In genomic region chr17:58919061-58919460, GRCm38 (mm10) we compare ENCODE assay signal across 8 mouse cellular contexts.
A peak's percentile ranks its signal among the peaks of the same experiment; 100 is the strongest.
DNase-seq lines count a peak whose midpoint lies in the region; ATAC-seq lines count a peak whose summit lies in the region.

No protein-coding gene starts in this region.

- 0 out of 2 replicates have a peak, but pooled peaks have one; percentile 48 for ATAC-seq in heart, embryonic 12.5 days (ENCODE audit: insufficient number of reproducible peaks, low FRiP score)
- peak; percentile 80 for ATAC-seq in embryonic facial prominence, embryonic 12.5 days (ENCODE audit: insufficient number of reproducible peaks, insufficient read depth, low FRiP score, low TSS enrichment)
- ATAC-seq in intestine, embryonic 14.5 days (replicated peaks; ENCODE audit: low FRiP score, low TSS enrichment, low read depth) = peak; percentile 50; the same call in 1 of the 2 replicates
- peak; percentile 77 for ATAC-seq in midbrain, embryonic 16.5 days

- no peaks in the 10 kb centered on the region for H3K27me3 ChIP-seq in heart, embryonic 12.5 days (replicated peaks)
- H3K27me3 ChIP-seq in embryonic facial prominence, embryonic 12.5 days = no peaks in the 10 kb centered on the region
- H3K27me3 ChIP-seq in intestine, embryonic 14.5 days (replicated peaks; ENCODE audit: control insufficient read depth, insufficient read depth, low read length) = no peaks in the 10 kb centered on the region
- H3K27me3 ChIP-seq in midbrain, embryonic 16.5 days (ENCODE audit: control insufficient read depth, insufficient read depth, low read depth, low read length) = no peaks in the 10 kb centered on the region

- intact Hi-C loops in left cerebral cortex, postnatal 25 days (cut with DNase I) = no loop called here

- H3K9me3 ChIP-seq in heart, embryonic 12.5 days (replicated peaks) = no peaks in the 10 kb centered on the region
- H3K9me3 ChIP-seq in embryonic facial prominence, embryonic 12.5 days = no peaks in the 10 kb centered on the region
- no peaks in the 10 kb centered on the region for H3K9me3 ChIP-seq in intestine, embryonic 14.5 days (ENCODE audit: control insufficient read depth, low read length)
- H3K9me3 ChIP-seq in midbrain, embryonic 16.5 days (replicated peaks; ENCODE audit: control insufficient read depth, low read length, poor library complexity, severe bottlenecking) = no peaks in the 10 kb centered on the region

- H3K4me3 ChIP-seq in heart, embryonic 12.5 days = no peak overlapping the region
- H3K4me3 ChIP-seq in embryonic facial prominence, embryonic 12.5 days = no peak overlapping the region
- H3K4me3 ChIP-seq in intestine, embryonic 14.5 days (ENCODE audit: low read depth, low read length) = no peak overlapping the region
- no peak overlapping the region for H3K4me3 ChIP-seq in midbrain, embryonic 16.5 days (ENCODE audit: low read depth, low read length)

- H3K36me3 ChIP-seq in heart, embryonic 12.5 days = no peaks in the 10 kb centered on the region
- no peaks in the 10 kb centered on the region for H3K36me3 ChIP-seq in embryonic facial prominence, embryonic 12.5 days
- no peaks in the 10 kb centered on the region for H3K36me3 ChIP-seq in intestine, embryonic 14.5 days (ENCODE audit: control insufficient read depth, insufficient read depth, low read length)
- H3K36me3 ChIP-seq in midbrain, embryonic 16.5 days (ENCODE audit: control insufficient read depth, insufficient read depth, low read length) = no peaks in the 10 kb centered on the region

- H3K4me1 ChIP-seq in heart, embryonic 12.5 days (replicated peaks) = no peaks in the 10 kb centered on the region
- no peaks in the 10 kb centered on the region for H3K4me1 ChIP-seq in embryonic facial prominence, embryonic 12.5 days
- H3K4me1 ChIP-seq in intestine, embryonic 14.5 days (replicated peaks; ENCODE audit: control insufficient read depth, insufficient read depth, low read length) = no peaks in the 10 kb centered on the region
- peaks cover 8% of the 10 kb centered on the region; the same call in 1 of the 2 replicates for H3K4me1 ChIP-seq in midbrain, embryonic 16.5 days (ENCODE audit: control insufficient read depth, insufficient read depth, low read length)

- WGBS in heart, embryonic 12.5 days = 14% methylated on average over 8 of the region's 8 CpGs
- 2% methylated on average over 8 of the region's 8 CpGs for WGBS in embryonic facial prominence, embryonic 12.5 days
- 13% methylated on average over 8 of the region's 8 CpGs for WGBS in intestine, embryonic 14.5 days
- 2% methylated on average over 8 of the region's 8 CpGs for WGBS in midbrain, embryonic 16.5 days

- no peak for DNase-seq in heart, adult 11 months
- DNase-seq in NIH3T3 (ENCODE audit: low read depth) = peak; percentile 15
- DNase-seq in intestine, embryonic 14.5 days (ENCODE audit: low spot score) = peak; percentile 64
- DNase-seq in left cerebral cortex, postnatal 25 days (ENCODE audit: low spot score in 2 of 2) = peak; percentile 29 to 54
- DNase-seq in spleen, adult 18-20 months = no peak

- H3K9ac ChIP-seq in heart, embryonic 12.5 days = no peak overlapping the region
- H3K9ac ChIP-seq in embryonic facial prominence, embryonic 12.5 days = no peak overlapping the region
- H3K9ac ChIP-seq in intestine, embryonic 14.5 days (ENCODE audit: low read length) = no peak overlapping the region
- H3K9ac ChIP-seq in midbrain, embryonic 16.5 days (ENCODE audit: low read depth, low read length) = no peak overlapping the region

- H3K27ac ChIP-seq in heart, embryonic 12.5 days (ENCODE audit: poor library complexity, severe bottlenecking) = no peak overlapping the region
- H3K27ac ChIP-seq in embryonic facial prominence, embryonic 12.5 days = no peak overlapping the region
- H3K27ac ChIP-seq in intestine, embryonic 14.5 days (ENCODE audit: low read depth) = no peak overlapping the region
- no peak overlapping the region for H3K27ac ChIP-seq in midbrain, embryonic 16.5 days (ENCODE audit: low read length)

- H3K4me2 ChIP-seq in heart, embryonic 12.5 days = peak overlapping the region; percentile 42; the same call in 1 of the 2 replicates
- H3K4me2 ChIP-seq in embryonic facial prominence, embryonic 12.5 days (replicated peaks) = peak overlapping the region; percentile 25
- H3K4me2 ChIP-seq in intestine, embryonic 14.5 days (ENCODE audit: low read length) = no peak overlapping the region
- peak overlapping the region; percentile 44 for H3K4me2 ChIP-seq in midbrain, embryonic 16.5 days (ENCODE audit: low read length)

Comparison
In these comparisons a context has a peak if more than half of its experiments do, and no peak if none do; other contexts are left out.
1. DNase-seq: peak in NIH3T3 (single experiment), intestine, embryonic 14.5 days (single experiment) and left cerebral cortex, postnatal 25 days (2 of 2); none in heart, adult 11 months (single experiment) and spleen, adult 18-20 months (0 of 2).
2. Peak in every context shown above with its lines, with median percentiles within 50 percentile points of each other: ATAC-seq.